Mouse (Mus musculus): ENCODE measurements around the gene Map4k5. TPM values are rescaled to one million over a fixed set of nuclear protein-coding genes. Genes with fewer than 3 reads are reported as not detected.

Gene Map4k5
- total RNA-seq, 2 experiments from 2014 or later, result 25.4 to 33.2 TPM

DNA sequence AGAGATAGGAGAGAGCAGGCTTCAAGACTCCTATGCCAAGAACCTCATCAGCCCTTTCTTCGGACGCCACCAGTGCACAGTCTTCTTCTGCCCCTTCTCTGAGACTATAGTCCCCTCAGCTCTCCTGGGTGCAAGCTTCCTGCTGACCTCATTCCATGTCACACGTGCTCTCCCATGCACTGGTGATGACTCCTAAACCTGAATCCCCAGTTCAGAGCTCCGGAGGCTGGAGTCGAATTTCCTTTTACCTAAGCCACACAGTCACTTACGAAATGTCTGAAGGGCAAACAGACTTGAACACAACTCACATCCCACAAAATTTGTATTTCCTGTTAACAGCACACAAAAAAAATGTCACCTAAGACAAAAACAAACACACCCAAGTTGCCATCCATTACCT is 5.2 kb downstream of the Map4k5 start:
- DNase-seq, result no peak

DNA sequence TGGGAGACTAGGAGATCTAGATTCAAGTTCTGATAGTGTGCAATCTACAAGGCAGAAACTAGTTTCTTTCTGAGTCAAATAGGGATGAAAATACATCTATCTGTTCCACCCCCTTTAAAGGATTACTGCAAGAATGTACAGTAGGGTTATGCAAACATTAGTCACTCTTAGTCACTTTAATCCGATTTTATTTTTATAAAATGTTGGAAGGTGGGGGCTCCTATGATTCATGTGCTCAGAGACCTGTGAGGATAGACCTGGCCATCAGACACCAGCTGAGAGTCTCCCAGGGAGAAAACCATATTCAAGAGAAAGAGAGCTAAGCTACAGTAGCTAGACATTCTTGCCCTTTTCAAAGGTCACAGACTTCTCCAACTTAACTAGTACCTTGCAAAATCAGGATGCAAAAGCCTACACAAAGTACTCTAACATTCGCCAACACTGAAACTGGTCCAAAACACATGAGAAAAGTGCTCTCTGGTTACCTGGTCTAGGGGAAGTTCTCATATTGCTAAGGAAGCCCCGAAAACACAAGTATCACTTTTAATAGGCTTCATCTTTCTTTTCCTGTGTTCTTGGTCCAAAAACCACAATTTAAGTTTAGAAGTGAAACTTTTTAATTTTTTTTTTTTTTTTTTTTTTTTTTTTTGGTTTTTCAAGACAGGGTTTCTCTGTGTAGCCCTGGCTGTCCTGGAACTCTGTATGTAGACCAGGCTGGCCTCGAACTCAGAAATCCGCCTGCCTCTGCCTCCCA is 7.7 kb downstream of the Map4k5 start:
- no peak for DNase-seq

GRCm38 (mm10) chr12:69884053-69884452 is 8.9 kb downstream of the Map4k5 start:
- DNase-seq, result no peak

DNA sequence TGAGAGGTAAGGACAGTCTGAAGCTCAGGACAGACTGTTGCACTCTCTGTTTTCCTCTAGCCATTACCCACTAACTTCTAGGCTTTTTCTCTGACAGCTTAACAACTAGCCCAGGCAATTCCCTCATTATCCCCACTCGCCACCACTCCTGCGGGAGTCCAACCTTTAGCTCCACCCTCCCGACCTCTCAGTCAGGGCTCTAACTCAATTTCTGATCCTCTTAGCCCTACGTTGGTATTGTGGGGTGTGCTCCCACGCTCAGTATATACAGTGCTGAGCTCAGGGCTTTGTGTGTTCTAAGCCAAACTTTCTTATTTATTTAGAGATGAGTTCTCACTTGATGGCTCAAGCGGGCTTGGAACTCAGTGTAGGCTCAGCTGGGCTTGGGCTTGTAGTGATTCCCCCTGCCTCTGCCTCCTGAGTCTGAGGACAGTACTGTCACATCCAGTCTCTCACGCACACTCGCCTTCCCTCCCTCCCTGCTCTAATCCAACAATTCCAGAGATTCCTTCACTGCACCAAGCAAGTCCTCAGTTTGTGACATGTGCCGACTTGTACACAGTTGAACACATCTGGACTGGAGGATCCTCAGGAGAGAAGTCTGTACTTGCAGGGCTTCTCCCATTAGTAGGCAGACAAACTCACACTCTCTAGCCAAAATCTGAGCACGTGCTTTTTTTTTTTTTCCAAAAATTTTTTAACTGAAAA is 11.6 kb downstream of the Map4k5 start:
- no peak for DNase-seq

DNA sequence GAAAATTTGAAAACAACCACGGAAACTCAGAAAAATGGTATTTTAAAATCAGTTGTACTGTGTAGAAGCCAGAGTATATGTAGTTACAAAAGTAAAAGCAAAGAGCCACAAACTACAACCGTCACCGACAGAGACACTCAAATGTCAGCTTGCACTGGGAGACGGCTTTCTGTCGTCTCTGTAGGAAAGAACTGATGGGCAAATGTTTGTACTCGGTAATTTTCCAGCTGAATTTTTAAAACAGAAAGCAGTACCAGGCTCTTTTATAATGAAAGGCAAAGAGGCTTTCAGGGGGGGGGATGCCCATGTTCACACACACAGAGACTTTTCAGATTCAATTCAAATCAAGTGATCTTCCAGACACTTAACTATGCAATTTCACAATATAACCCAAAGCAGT is 13.3 kb downstream of the Map4k5 start:
- DNase-seq, result no peak

DNA sequence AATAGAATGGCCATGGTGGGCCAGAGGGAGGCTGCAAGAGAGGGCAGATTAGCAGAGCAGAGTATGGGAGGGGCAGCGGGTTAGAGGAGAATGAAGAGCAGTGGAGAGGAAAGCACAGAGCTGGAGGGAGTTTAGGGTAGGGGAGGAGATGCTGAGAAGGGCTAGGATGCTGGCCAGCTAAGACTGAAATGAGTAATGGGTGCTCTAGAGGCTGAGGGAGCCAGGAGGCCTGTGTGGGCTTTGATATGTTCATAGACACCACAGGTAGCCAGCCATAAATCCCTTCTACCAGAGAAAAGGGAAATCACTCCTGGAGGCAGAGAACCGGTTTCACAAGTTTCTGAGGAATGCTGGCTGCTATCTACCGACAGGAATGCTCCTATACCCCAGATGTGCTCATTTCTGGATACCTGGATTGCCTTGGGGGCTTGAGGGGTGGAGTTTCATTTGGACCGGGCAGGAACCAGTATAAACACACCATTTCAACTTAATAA is 13.8 kb downstream of the Map4k5 start:
- no peak for DNase-seq

DNA sequence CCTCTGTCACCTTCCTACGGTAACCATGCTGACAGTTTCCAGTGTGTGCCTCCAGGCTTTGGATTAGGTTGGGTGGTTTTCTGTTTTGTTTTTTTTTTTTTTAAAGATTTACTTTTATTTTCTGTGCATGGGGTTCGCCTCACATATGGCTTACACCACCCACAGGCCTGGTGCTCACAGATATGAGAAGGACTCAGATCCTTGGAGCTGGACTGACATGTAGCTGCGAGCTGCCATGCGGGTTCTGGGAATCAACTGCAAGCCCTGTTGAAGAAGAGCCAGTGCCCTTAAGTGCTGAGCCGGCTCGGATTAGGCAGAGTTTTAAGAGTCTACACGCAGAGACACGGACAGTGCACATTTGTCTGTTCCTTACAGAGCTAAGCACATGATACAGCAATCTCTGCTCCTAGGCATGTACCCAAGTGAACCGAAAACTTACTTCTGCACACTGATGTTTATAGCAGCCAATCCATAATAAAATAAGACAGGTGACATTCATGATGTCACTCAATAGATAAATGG is 15.1 kb downstream of the Map4k5 start:
- no peak for DNase-seq

DNA sequence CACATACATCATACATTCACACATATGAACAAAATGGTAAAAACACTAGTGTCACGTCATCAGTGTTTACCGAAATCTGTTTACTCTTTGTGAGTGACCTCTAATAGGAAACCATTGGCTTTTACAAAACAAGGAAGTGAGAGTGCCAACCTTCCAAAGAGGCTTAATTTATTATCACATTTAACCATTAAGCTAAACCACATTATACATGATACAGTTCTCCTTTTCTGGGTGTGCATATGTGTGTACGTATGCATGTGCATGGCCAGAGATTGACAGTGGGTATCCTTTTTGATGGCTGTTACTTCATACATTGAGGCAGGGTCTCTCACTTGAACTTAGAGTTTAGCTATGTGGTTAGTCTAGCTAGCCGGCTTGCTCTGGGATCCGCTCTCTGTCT is 21.4 kb downstream of the Map4k5 start:
- no peak for DNase-seq

DNA sequence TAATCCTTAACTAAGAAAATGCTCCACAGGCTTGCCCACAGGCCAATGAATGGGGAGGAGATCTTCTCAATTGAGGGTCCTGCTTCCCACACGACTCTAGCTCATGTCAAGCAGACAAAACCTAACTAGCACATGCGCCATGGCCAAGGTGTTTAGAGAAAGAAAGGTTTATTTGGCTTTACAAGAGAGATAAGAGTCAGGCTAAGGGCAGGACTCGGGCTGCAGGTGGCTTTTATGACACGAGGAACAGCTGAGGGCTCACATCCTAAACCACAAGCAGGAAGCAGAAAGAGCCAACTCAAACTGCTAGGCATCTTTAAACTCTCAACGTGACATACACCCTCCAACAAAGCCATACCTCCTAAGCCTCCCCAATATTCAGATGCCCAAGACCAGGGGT is 25.7 kb downstream of the Map4k5 start:
- no peak for DNase-seq

DNA sequence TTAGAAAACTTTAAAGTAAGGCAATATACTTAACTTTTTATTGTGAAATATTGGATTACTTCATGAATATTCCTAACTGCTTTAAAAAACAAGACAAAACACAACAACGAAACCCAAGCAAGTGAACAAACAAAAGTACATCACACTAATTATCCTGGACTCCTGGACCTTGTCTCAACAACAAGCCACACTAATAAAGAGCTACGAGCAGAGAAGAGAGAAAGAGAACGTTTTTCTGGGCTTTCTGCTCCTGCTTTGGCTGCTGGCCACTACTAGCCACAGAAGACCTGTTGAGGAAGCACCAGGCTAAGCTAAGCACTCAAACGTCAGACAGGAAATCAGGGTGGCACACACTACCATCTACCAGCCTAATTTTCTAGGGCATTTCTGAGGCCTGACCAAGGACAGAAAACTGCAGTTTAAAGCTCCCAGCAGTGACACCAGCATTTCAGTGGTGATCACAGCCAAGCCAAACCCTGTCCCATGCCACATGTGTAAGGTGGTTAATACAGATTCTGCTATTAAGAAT is 28.8 kb downstream of the Map4k5 start:
- DNase-seq, result no peak

DNA sequence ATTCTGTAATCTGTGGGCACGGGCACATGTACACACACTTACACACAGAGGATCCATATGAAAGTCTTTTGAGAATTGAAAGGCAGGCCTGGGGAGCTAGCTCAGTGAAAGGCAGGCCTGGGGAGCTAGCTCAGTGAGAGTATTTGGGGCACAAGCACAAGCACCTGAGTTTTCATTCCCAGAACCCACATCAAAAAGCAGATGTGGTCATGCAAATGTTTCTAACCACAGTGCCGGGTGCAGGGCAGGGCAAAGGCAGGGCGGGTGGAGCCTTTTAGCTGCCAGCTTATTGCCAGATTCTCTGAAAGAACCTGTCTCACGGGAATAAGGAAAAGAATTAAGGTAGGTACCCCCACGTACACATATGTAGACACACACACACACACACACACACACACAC is 29.5 kb downstream of the Map4k5 start:
- no peak for DNase-seq

DNA sequence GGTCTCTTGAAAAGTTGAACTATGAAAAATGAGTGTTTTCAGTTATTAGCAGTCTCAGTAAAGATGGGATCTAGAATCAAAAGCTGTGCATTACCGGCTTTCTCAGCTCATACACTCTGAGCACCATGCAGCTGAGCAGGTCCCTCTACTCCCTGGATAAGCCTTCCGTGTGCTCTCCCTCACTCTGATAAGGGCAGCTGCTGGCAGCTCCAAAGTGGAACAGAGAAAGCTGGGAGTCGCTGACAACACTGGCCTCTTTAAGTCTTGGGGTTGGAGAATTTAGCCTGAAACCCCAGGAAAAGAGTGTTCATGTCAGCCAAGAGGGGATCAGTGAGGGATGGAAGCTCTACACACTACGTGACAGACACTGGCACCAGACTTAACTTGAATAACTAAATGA is 34.2 kb downstream of the Map4k5 start:
- DNase-seq, result no peak

- no peak for DNase-seq
Measured at GRCm38 (mm10) chr12:69857597-69857996, 35.4 kb downstream of the Map4k5 start.

GRCm38 (mm10) chr12:69856398-69856797 is 36.6 kb downstream of the Map4k5 start:
- DNase-seq, result no peak

GRCm38 (mm10) chr12:69855641-69856300 is 37.2 kb downstream of the Map4k5 start:
- no peak for DNase-seq

- DNase-seq, result no peak
Measured at GRCm38 (mm10) chr12:69853942-69854341, 39.1 kb downstream of the Map4k5 start.

GRCm38 (mm10) chr12:69853387-69853786 is 39.6 kb downstream of the Map4k5 start:
- DNase-seq, result no peak

- no peak for DNase-seq
Measured at GRCm38 (mm10) chr12:69852288-69852687, 40.7 kb downstream of the Map4k5 start.

GRCm38 (mm10) chr12:69848083-69848878 is 44.7 kb downstream of the Map4k5 start:
- DNase-seq, result no peak

DNA sequence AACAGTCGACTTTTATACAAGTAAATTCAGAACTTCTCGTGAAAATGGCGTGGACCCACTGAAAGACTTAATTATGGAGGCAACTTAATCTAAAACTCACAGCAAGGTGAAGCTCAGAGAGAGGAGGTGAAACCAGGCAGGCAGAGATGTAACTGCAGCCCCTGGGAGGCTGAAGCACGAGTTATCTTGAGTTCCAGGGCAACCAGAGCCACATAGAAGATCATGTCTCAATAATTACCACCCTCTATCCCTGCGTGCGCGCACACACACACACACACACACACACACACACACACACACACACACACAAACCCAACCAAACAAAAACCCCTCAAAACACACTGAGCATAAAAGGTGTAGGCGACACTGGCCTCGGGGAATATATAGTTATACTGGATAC is 46.5 kb downstream of the Map4k5 start:
- DNase-seq, result no peak

DNA sequence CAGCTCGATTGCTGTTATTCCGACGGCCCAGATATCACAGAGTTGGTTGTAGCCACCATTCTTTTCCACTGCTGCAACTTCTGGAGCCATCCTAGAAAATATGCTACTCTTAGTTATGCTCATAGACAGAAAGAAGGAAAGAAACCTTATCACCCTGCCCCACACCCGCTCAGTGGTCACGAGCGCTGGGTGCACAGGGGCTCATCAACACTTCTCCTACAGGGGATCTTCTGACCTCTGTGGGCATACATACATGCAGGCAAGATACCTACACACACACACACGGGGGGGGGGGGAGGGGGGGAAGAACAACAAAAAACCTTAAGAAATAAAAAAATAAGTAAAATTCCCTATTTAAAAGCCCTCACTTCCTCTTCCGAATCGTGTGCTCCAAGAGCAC is 47.3 kb downstream of the Map4k5 start:
- no peak for DNase-seq

Data from gastrocnemius, postnatal 10 days (tissue).